Mouse (Mus musculus) stomach, embryonic 14.5 days (tissue): ENCODE data around the gene Manba. TPM values are rescaled to one million over a fixed set of nuclear protein-coding genes. Genes with fewer than 3 reads are reported as not detected.

ENCODE experiments used
- ATAC-seq: fragments of 200-750 bp; cut with Nextera tagmentation; 2 replicates; pipeline ENCODE4 v1.8.0; 2017; ENCODE audit warnings: low read depth, moderate TSS enrichment; ENCODE audit not compliant: insufficient number of reproducible peaks, insufficient read depth, low FRiP score
- H3K27ac ChIP-seq: fragments of 300-500 bp; sonication (generic); 2 replicates; pipeline ENCODE4 v1.5.1; 2014; ENCODE audit warnings: mild to moderate bottlenecking, low read length, moderate library complexity, mixed read lengths
- H3K27me3 ChIP-seq: fragments of 300-500 bp; sonication (generic); 2 replicates; pipeline ENCODE4 v1.6.1; 2014; ENCODE audit warnings: low read length, control low read depth, mixed read lengths; ENCODE audit not compliant: control insufficient read depth, insufficient read depth
- H3K36me3 ChIP-seq: fragments of 300-500 bp; sonication (generic); 2 replicates; pipeline ENCODE4 v1.6.1; 2014; ENCODE audit warnings: mild to moderate bottlenecking, control low read depth, low read length, moderate library complexity, mixed read lengths; ENCODE audit not compliant: control insufficient read depth, insufficient read depth
- H3K4me1 ChIP-seq: fragments of 300-500 bp; sonication (generic); 2 replicates; pipeline ENCODE4 v1.6.1; 2014; ENCODE audit warnings: low read length, control low read depth, mixed read lengths; ENCODE audit not compliant: control insufficient read depth, insufficient read depth
- H3K4me2 ChIP-seq: fragments of 300-500 bp; sonication (generic); replicated peaks from 2 replicates; pipeline ENCODE4 v1.6.1; 2014; ENCODE audit warnings: low read depth, low read length, control low read depth
- H3K4me3 ChIP-seq: fragments of 300-500 bp; sonication (generic); 2 replicates; pipeline ENCODE4 v1.5.1; 2014; ENCODE audit warnings: low read depth, low read length, control low read depth
- H3K9ac ChIP-seq: fragments of 300-500 bp; sonication (generic); replicated peaks from 2 replicates; pipeline ENCODE4 v1.6.1; 2014; ENCODE audit warnings: low read depth, mild to moderate bottlenecking, control low read depth, low read length, moderate library complexity, mixed read lengths
- H3K9me3 ChIP-seq: fragments of 300-500 bp; sonication (generic); 2 replicates; pipeline ENCODE4 v1.6.1; 2016; ENCODE audit warnings: low read depth, low read length, control low read depth; ENCODE audit not compliant: control insufficient read depth
- WGBS: fragments of 180-500 bp; shearing (Covaris S2); extraction: QIAGEN DNeasy Blood & Tissue Kit; methylation state at CpG from one replicate; pipeline ENCODE4 v1.1.7; 2014; 5-methylcytosine and 5-hydroxymethylcytosine counted together
- polyA plus RNA-seq: library from polyadenylated mRNA; unstranded; fragments of >200 nt; fragmentation: Nextera tagmentation; extraction: Ambion mirVana; gene quantifications from 2 replicates; pipeline ENCODE4 v1.2.1, GENCODE M21; 2014

Gene Manba
- polyA plus RNA-seq, 1 experiment from 2014 or later: 14.6 TPM

- Histone ChIP-seq H3K4me1 (peaks cover 8% of the 10 kb centered on the region), H3K36me3 (peaks cover 28% of the 10 kb centered on the region), H3K27ac (peak overlapping the region; percentile 4; the same call in 1 of the 2 replicates)
These were observed 112.9 kb downstream of the Manba start for GRCm38 (mm10) chr3:135598355-135598754.

GRCm38 (mm10) chr3:135602731-135603130 is 117.3 kb downstream of the Manba start:
- Histone ChIP-seq H3K36me3 (peaks cover 41% of the 10 kb centered on the region), H3K9me3 (no peaks in the 10 kb centered on the region), H3K4me3 (no peak overlapping the region), H3K27me3 (no peaks in the 10 kb centered on the region), H3K4me2 (no peak overlapping the region), H3K9ac (no peak overlapping the region), H3K4me1 (0 out of 2 replicates have a peak, but pooled peaks cover 13% of the 10 kb centered on the region), H3K27ac (no peak overlapping the region)
- no peak for ATAC-seq
- WGBS: 85% methylated on average over 10 of the region's 10 CpGs

More at GRCm38 (mm10) chr3:135598355-135598754, 112.9 kb downstream of the Manba start:
- Histone ChIP-seq H3K4me3 (no peak overlapping the region), H3K9me3 (no peaks in the 10 kb centered on the region), H3K27me3 (no peaks in the 10 kb centered on the region), H3K4me2 (no peak overlapping the region), H3K9ac (no peak overlapping the region)
- WGBS: 71% methylated on average over 3 of the region's 3 CpGs
- no peak for ATAC-seq

- WGBS: 76% methylated on average over 10 of the region's 10 CpGs
- Histone ChIP-seq H3K9me3 (no peaks in the 10 kb centered on the region), H3K4me3 (no peak overlapping the region), H3K4me1 (0 out of 2 replicates have a peak, but pooled peaks cover 13% of the 10 kb centered on the region), H3K27me3 (no peaks in the 10 kb centered on the region), H3K27ac (peak overlapping the region; percentile 62; the same call in 1 of the 2 replicates), H3K4me2 (no peak overlapping the region), H3K9ac (no peak overlapping the region), H3K36me3 (peaks cover 51% of the 10 kb centered on the region)
- no peak for ATAC-seq
These were observed 119.4 kb downstream of the Manba start for GRCm38 (mm10) chr3:135604626-135605417.

- Histone ChIP-seq H3K36me3 (peaks cover 52% of the 10 kb centered on the region), H3K4me1 (0 out of 2 replicates have a peak, but pooled peaks cover 13% of the 10 kb centered on the region), H3K9me3 (no peaks in the 10 kb centered on the region), H3K27ac (peak overlapping the region; percentile 63; the same call in 1 of the 2 replicates), H3K9ac (no peak overlapping the region), H3K27me3 (no peaks in the 10 kb centered on the region), H3K4me2 (no peak overlapping the region), H3K4me3 (no peak overlapping the region)
- ATAC-seq: no peak
- WGBS: 37% methylated on average over 4 of the region's 4 CpGs
These were observed 120.1 kb downstream of the Manba start for GRCm38 (mm10) chr3:135605474-135605873.

GRCm38 (mm10) chr3:135606592-135606991 is 121.2 kb downstream of the Manba start:
- Histone ChIP-seq H3K27ac (0 out of 2 replicates have a peak overlapping the region, but pooled peaks have one; percentile 33), H3K9ac (no peak overlapping the region), H3K4me3 (no peak overlapping the region), H3K4me2 (no peak overlapping the region), H3K4me1 (0 out of 2 replicates have a peak, but pooled peaks cover 13% of the 10 kb centered on the region), H3K27me3 (no peaks in the 10 kb centered on the region), H3K9me3 (no peaks in the 10 kb centered on the region), H3K36me3 (peaks cover 53% of the 10 kb centered on the region)
- 77% methylated on average over 8 of the region's 8 CpGs for WGBS
- ATAC-seq: no peak

- WGBS: 72% methylated on average over 9 of the region's 9 CpGs
- ATAC-seq: no peak
- H3K9me3 ChIP-seq: no peaks in the 10 kb centered on the region
- H3K4me3 ChIP-seq: no peak overlapping the region
- H3K9ac ChIP-seq: no peak overlapping the region
- 0 out of 2 replicates have a peak, but pooled peaks cover 13% of the 10 kb centered on the region for H3K4me1 ChIP-seq
- H3K27me3 ChIP-seq: no peaks in the 10 kb centered on the region
- no peak overlapping the region for H3K4me2 ChIP-seq
- H3K27ac ChIP-seq: peak overlapping the region; percentile 33; the same call in 1 of the 2 replicates
- peaks cover 53% of the 10 kb centered on the region for H3K36me3 ChIP-seq
These were observed 121.6 kb downstream of the Manba start for GRCm38 (mm10) chr3:135607021-135607420.

- H3K36me3 ChIP-seq: peaks cover 54% of the 10 kb centered on the region
- 81% methylated on average over 24 of the region's 24 CpGs for WGBS
- no peak overlapping the region for H3K4me2 ChIP-seq
- H3K27me3 ChIP-seq: no peaks in the 10 kb centered on the region
- peak overlapping the region; percentile 27; the same call in 1 of the 2 replicates for H3K27ac ChIP-seq
- ATAC-seq: no peak
- no peak overlapping the region for H3K9ac ChIP-seq
- 0 out of 2 replicates have a peak, but pooled peaks cover 13% of the 10 kb centered on the region for H3K4me1 ChIP-seq
- no peaks in the 10 kb centered on the region for H3K9me3 ChIP-seq
- no peak overlapping the region for H3K4me3 ChIP-seq
These were observed 122.5 kb downstream of the Manba start for GRCm38 (mm10) chr3:135607660-135608473.

- no peak overlapping the region for H3K9ac ChIP-seq
- H3K27me3 ChIP-seq: no peaks in the 10 kb centered on the region
- H3K4me3 ChIP-seq: no peak overlapping the region
- no peak for ATAC-seq
- no peak overlapping the region for H3K4me2 ChIP-seq
- 0 out of 2 replicates have a peak, but pooled peaks cover 8% of the 10 kb centered on the region for H3K4me1 ChIP-seq
- WGBS: 69% methylated on average over 3 of the region's 3 CpGs
- no peak overlapping the region for H3K27ac ChIP-seq
- peaks cover 50% of the 10 kb centered on the region for H3K36me3 ChIP-seq
- no peaks in the 10 kb centered on the region for H3K9me3 ChIP-seq
These were observed 124.8 kb downstream of the Manba start for GRCm38 (mm10) chr3:135610221-135610620.
